ENCODE assay signal across 7 mouse cellular contexts in genomic region chr11:65806321-65806904, GRCm38 (mm10). TPM values are rescaled to one million over a fixed set of nuclear protein-coding genes. Genes with fewer than 3 reads are reported as not detected.
DNase-seq lines count a peak whose midpoint lies in the region; ATAC-seq and TF ChIP-seq lines count a peak whose summit lies in the region.

No protein-coding gene starts in this region.

- dilution Hi-C loops in CH12.LX (cut with MboI; ENCODE audit: extremely low pct_ligation_motif_present, extremely low pct_unique_long_range_greater_than_20kb, low sequenced_read_pairs): no loop called here

- H3K4me3 ChIP-seq in CH12.LX (replicated peaks in 1 of 3; ENCODE audit: low read depth in 2 of 3, low read length in 2 of 3, poor library complexity in 1 of 3): peak overlapping the region; percentile 59 to 85 (median 78)
- peak overlapping the region; percentile 60 for H3K4me3 ChIP-seq in heart, embryonic 11.5 days (ENCODE audit: low read depth, low read length)
- peak overlapping the region; percentile 92 for H3K4me3 ChIP-seq in megakaryocyte, embryonic 14.5 days (replicated peaks)
- H3K4me3 ChIP-seq in stomach, embryonic 16.5 days (replicated peaks; ENCODE audit: low read length): peak overlapping the region; percentile 92

- peak; percentile 65 to 70 for DNase-seq in B cell, adult 2 months
- DNase-seq in CH12.LX (ENCODE audit: extremely low read depth): peak; percentile 67
- DNase-seq in embryo, embryonic 10.5 days (ENCODE audit: low spot score): peak; percentile 50
- DNase-seq in large intestine, adult 2 months (ENCODE audit: low read depth, low spot score): peak; percentile 70

- peak overlapping the region; percentile 7; the same call in 1 of the 2 replicates for H3K27ac ChIP-seq in CH12.LX (ENCODE audit: insufficient read depth, low read depth)
- H3K27ac ChIP-seq in heart, embryonic 11.5 days (ENCODE audit: low read depth, low read length): peak overlapping the region; percentile 75
- H3K27ac ChIP-seq in stomach, embryonic 16.5 days (ENCODE audit: low read length): peak overlapping the region; percentile 89

- in situ Hi-C loops in CH12.LX (cut with MboI; ENCODE audit: low pct_ligation_motif_present, low pct_unique_long_range_greater_than_20kb, low sequenced_read_pairs): no loop called here

- H3K36me3 ChIP-seq in CH12.LX (replicated peaks in 1 of 2; ENCODE audit: control insufficient read depth in 1 of 2, insufficient read depth in 1 of 2, low read length in 1 of 2): peaks cover 0 to 6% of the 10 kb centered on the region in 2 experiments
- no peaks in the 10 kb centered on the region for H3K36me3 ChIP-seq in heart, embryonic 11.5 days (ENCODE audit: control insufficient read depth, insufficient read depth, low read length)
- no peaks in the 10 kb centered on the region for H3K36me3 ChIP-seq in megakaryocyte, embryonic 14.5 days (replicated peaks; ENCODE audit: low read length)
- H3K36me3 ChIP-seq in stomach, embryonic 16.5 days (ENCODE audit: control insufficient read depth, insufficient read depth, low read length): no peaks in the 10 kb centered on the region

- under 1% methylated on average over 20 of the region's 20 CpGs for WGBS in heart, embryonic 11.5 days (ENCODE audit: insufficient replicate concordance)
- WGBS in large intestine, adult 2 months: under 1% methylated on average over 20 of the region's 20 CpGs
- 1% methylated on average over 20 of the region's 20 CpGs for WGBS in stomach, embryonic 16.5 days

- H3K4me2 ChIP-seq in CH12.LX (ENCODE audit: insufficient read depth, low read depth, poor library complexity, severe bottlenecking): peak overlapping the region; percentile 94
- H3K4me2 ChIP-seq in heart, embryonic 11.5 days: peak overlapping the region; percentile 77
- peak overlapping the region; percentile 97 for H3K4me2 ChIP-seq in stomach, embryonic 16.5 days (ENCODE audit: low read depth, low read length)

- H3K9ac ChIP-seq in CH12.LX (ENCODE audit: insufficient read depth, low read depth): peak overlapping the region; percentile 48
- H3K9ac ChIP-seq in heart, embryonic 11.5 days (ENCODE audit: low read depth, low read length): peak overlapping the region; percentile 17
- peak overlapping the region; percentile 75 for H3K9ac ChIP-seq in stomach, embryonic 16.5 days (ENCODE audit: low read length)

- peak; percentile 43 for ATAC-seq in heart, embryonic 11.5 days (replicated peaks; ENCODE audit: insufficient number of reproducible peaks, low FRiP score, low TSS enrichment)
- ATAC-seq in stomach, embryonic 16.5 days (ENCODE audit: insufficient read depth, low FRiP score): peak; percentile 49

- no peak for TF ChIP-seq RAD21 in CH12.LX (IDR thresholded peaks at IDR 0.05; ENCODE audit: low read depth, low read length)

- no peak for TF ChIP-seq POLR2A in CH12.LX (IDR thresholded peaks at IDR 0.05; ENCODE audit: low read depth, low read length)

- TF ChIP-seq CTCF in CH12.LX (conservative IDR thresholded peaks at IDR 0.05 in 1 of 2, IDR thresholded peaks at IDR 0.05 in 1 of 2; ENCODE audit: low read depth in 2 of 2, low read length in 2 of 2): 0 out of 4 replicates have a peak, but pooled peaks of 1 of the 2 experiments have one; percentile 6

- peaks cover 0 to 40% of the 10 kb centered on the region in 2 experiments; a peak in 3 of 4 replicates for H3K4me1 ChIP-seq in CH12.LX (ENCODE audit: control insufficient read depth in 1 of 2, insufficient read depth in 2 of 2)
- peaks cover 4% of the 10 kb centered on the region for H3K4me1 ChIP-seq in heart, embryonic 11.5 days (ENCODE audit: control insufficient read depth, insufficient read depth, low read length)
- H3K4me1 ChIP-seq in megakaryocyte, embryonic 14.5 days: peaks cover 37% of the 10 kb centered on the region
- H3K4me1 ChIP-seq in stomach, embryonic 16.5 days (ENCODE audit: control insufficient read depth, insufficient read depth, low read length): peaks cover 10% of the 10 kb centered on the region

- H3K79me2 ChIP-seq in CH12.LX (replicated peaks; ENCODE audit: control insufficient read depth, extremely low read depth, insufficient read depth, poor library complexity, severe bottlenecking): peaks cover 18% of the 10 kb centered on the region

- H3K27me3 ChIP-seq in CH12.LX (replicated peaks): no peaks in the 10 kb centered on the region
- H3K27me3 ChIP-seq in heart, embryonic 11.5 days (ENCODE audit: control insufficient read depth, insufficient read depth, low read length): no peaks in the 10 kb centered on the region
- no peaks in the 10 kb centered on the region for H3K27me3 ChIP-seq in megakaryocyte, embryonic 14.5 days (replicated peaks)
- H3K27me3 ChIP-seq in stomach, embryonic 16.5 days (ENCODE audit: control insufficient read depth, insufficient read depth, low read length): no peaks in the 10 kb centered on the region

- no peaks in the 10 kb centered on the region for H3K9me3 ChIP-seq in CH12.LX (replicated peaks; ENCODE audit: low read length)
- no peaks in the 10 kb centered on the region for H3K9me3 ChIP-seq in heart, embryonic 11.5 days (replicated peaks; ENCODE audit: control insufficient read depth, low read length)
- no peaks in the 10 kb centered on the region for H3K9me3 ChIP-seq in megakaryocyte, embryonic 14.5 days
- H3K9me3 ChIP-seq in stomach, embryonic 16.5 days (replicated peaks; ENCODE audit: control insufficient read depth, low read length): no peaks in the 10 kb centered on the region

- TF ChIP-seq EP300 in CH12.LX (IDR thresholded peaks at IDR 0.05; ENCODE audit: low read length): 0 out of 2 replicates have a peak, but pooled peaks have one; percentile 17

TF ChIP-seq in CH12.LX, 34 proteins besides CTCF, POLR2A, EP300 and RAD21 (continues in another document):
- TF ChIP-seq ELF1 (IDR thresholded peaks at IDR 0.05; ENCODE audit: low read depth, low read length): peak; percentile 69
- TF ChIP-seq ZKSCAN1 (IDR thresholded peaks at IDR 0.05; ENCODE audit: borderline replicate concordance, low read depth, low read length): no peak
- TF ChIP-seq CHD1 (IDR thresholded peaks at IDR 0.05; ENCODE audit: low read depth, low read length): 0 out of 2 replicates have a peak, but pooled peaks have one; percentile 4
- no peak for TF ChIP-seq ZMIZ1 (IDR thresholded peaks at IDR 0.05; ENCODE audit: low read depth, low read length)
- no peak for TF ChIP-seq TBP (conservative IDR thresholded peaks at IDR 0.05; ENCODE audit: low read depth, low read length)
- no peak for TF ChIP-seq MAFK (IDR thresholded peaks at IDR 0.05; ENCODE audit: insufficient replicate concordance, low read length)
- TF ChIP-seq NELFE (IDR thresholded peaks at IDR 0.05; ENCODE audit: low read depth, low read length): no peak
- no peak for TF ChIP-seq CHD2 (IDR thresholded peaks at IDR 0.05; ENCODE audit: low read length)
- no peak for TF ChIP-seq ZNF384 (IDR thresholded peaks at IDR 0.05; ENCODE audit: low read depth, low read length)
- TF ChIP-seq MXI1 (IDR thresholded peaks at IDR 0.05; ENCODE audit: low read depth, low read length): peak; percentile 38; the same call in 1 of the 2 replicates
- TF ChIP-seq JUN (IDR thresholded peaks at IDR 0.05; ENCODE audit: insufficient read depth, low read depth, low read length): no peak
- no peak for TF ChIP-seq ZC3H11A (IDR thresholded peaks at IDR 0.05; ENCODE audit: low read depth, low read length)
- TF ChIP-seq MAX (IDR thresholded peaks at IDR 0.05; ENCODE audit: low read length): no peak
- 0 out of 2 replicates have a peak, but pooled peaks have one; percentile 12 for TF ChIP-seq UBTF (IDR thresholded peaks at IDR 0.05; ENCODE audit: low read depth, low read length)
- no peak for TF ChIP-seq MEF2A (IDR thresholded peaks at IDR 0.05; ENCODE audit: borderline replicate concordance, low read depth, low read length)
- no peak for TF ChIP-seq JUND (conservative IDR thresholded peaks at IDR 0.05; ENCODE audit: low read depth, low read length)
- TF ChIP-seq BHLHE40 (IDR thresholded peaks at IDR 0.05; ENCODE audit: low read depth, low read length): no peak
- no peak for TF ChIP-seq KAT2A (IDR thresholded peaks at IDR 0.05; ENCODE audit: insufficient replicate concordance, low read length)
- TF ChIP-seq HCFC1 (IDR thresholded peaks at IDR 0.05; ENCODE audit: low read depth, low read length): no peak; the same call in 1 of the 2 replicates
- 0 out of 2 replicates have a peak, but pooled peaks have one; percentile 13 for TF ChIP-seq ETS1 (conservative IDR thresholded peaks at IDR 0.05; ENCODE audit: low read depth, low read length)
- no peak for TF ChIP-seq POLR2AphosphoS2 (IDR thresholded peaks at IDR 0.05; ENCODE audit: low read depth, low read length)
- TF ChIP-seq MYC (IDR thresholded peaks at IDR 0.05; ENCODE audit: low read depth, low read length): no peak
- TF ChIP-seq USF2 (conservative IDR thresholded peaks at IDR 0.05; ENCODE audit: low read depth, low read length): no peak
- no peak for TF ChIP-seq GABPA (IDR thresholded peaks at IDR 0.05; ENCODE audit: insufficient replicate concordance, low read depth, low read length)
- TF ChIP-seq SIN3A (IDR thresholded peaks at IDR 0.05; ENCODE audit: low read length): peak; percentile 23; the same call in 1 of the 2 replicates
- TF ChIP-seq USF1 (IDR thresholded peaks at IDR 0.05; ENCODE audit: low read depth, low read length): no peak
- no peak for TF ChIP-seq SMC3 (IDR thresholded peaks at IDR 0.05; ENCODE audit: low read depth, low read length)
- no peak for TF ChIP-seq NRF1 (IDR thresholded peaks at IDR 0.05; ENCODE audit: low read depth, low read length)

RNA-seq across cellular contexts. Expression of gene Zkscan6, which starts 0.6 kb away (rescaled TPM):
- total RNA-seq in CH12.LX (2012; rRNA removed): 16.6 and 18.0 TPM in 2 replicates
- total RNA-seq in CH12.LX (2014; rRNA removed): 20.1 and 20.5 TPM in 2 replicates
- polyA plus RNA-seq in CH12.LX (2012; ENCODE audit: insufficient read length, low read depth): 15.5 and 15.8 TPM in 2 replicates
- polyA plus RNA-seq in heart, embryonic 11.5 days (2014; fragmentation: Nextera tagmentation; extraction: Ambion mirVana): 9.0 and 10.1 TPM in 2 replicates
- polyA plus RNA-seq in large intestine, adult 2 months (2012; rRNA removed): 4.2 and 4.9 TPM in 2 replicates
- polyA plus RNA-seq in megakaryocyte, embryonic 14.5 days (2012; ENCODE audit: insufficient read depth, low replicate concordance): 0.92 TPM in 1 of 2 replicates, not detected in the other
- polyA plus RNA-seq in stomach, embryonic 16.5 days (2015; fragmentation: Nextera tagmentation; extraction: Ambion mirVana): 15.9 and 16.2 TPM in 2 replicates

RNA-seq across cellular contexts. Expression of gene Map2k4, which starts 18.3 kb away (rescaled TPM):
- total RNA-seq in CH12.LX (2012; rRNA removed) (27.2 and 29.8 TPM in 2 replicates), CH12.LX (2014; rRNA removed) (43.3 and 44.3 TPM in 2 replicates)
- 42.4 and 50.0 TPM in 2 replicates for polyA plus RNA-seq in CH12.LX (2012; ENCODE audit: insufficient read length, low read depth)
- polyA plus RNA-seq in heart, embryonic 11.5 days (2014; fragmentation: Nextera tagmentation; extraction: Ambion mirVana): 80.0 and 81.5 TPM in 2 replicates
- polyA plus RNA-seq in large intestine, adult 2 months (2012; rRNA removed): 17.9 and 26.6 TPM in 2 replicates
- 0.86 and 7.0 TPM in 2 replicates for polyA plus RNA-seq in megakaryocyte, embryonic 14.5 days (2012; ENCODE audit: insufficient read depth, low replicate concordance)
- 56.2 and 56.4 TPM in 2 replicates for polyA plus RNA-seq in stomach, embryonic 16.5 days (2015; fragmentation: Nextera tagmentation; extraction: Ambion mirVana)

Comparison
In these comparisons a context has a peak if more than half of its experiments do, and no peak if none do; other contexts are left out.
1. Peak in every context shown above with its lines: DNase-seq, ATAC-seq, H3K4me3 ChIP-seq and H3K27ac ChIP-seq.
2. H3K27ac ChIP-seq: peak in every context shown above with its lines; median percentile 89 in stomach, embryonic 16.5 days; 75 in heart, embryonic 11.5 days; 7 in CH12.LX.
3. H3K9ac ChIP-seq: peak in every context shown above with its lines; median percentile 75 in stomach, embryonic 16.5 days; 48 in CH12.LX; 17 in heart, embryonic 11.5 days.